Mouse (Mus musculus) embryo, embryonic 10.5 days (tissue): Measurements from ENCODE around the gene Sox18.

ENCODE experiments used
- DNase-seq: peaks from one replicate; pipeline ENCODE4 v3.0.0-alpha.2; 2015; ENCODE audit warnings: low spot score

Sox18 gene

GRCm38 (mm10) chr2:181646626-181647472 is 24.6 kb downstream of the Sox18 start:
- no peak for DNase-seq

- DNase-seq: no peak
Observed at GRCm38 (mm10) chr2:181645666-181646065, 25.8 kb downstream of the Sox18 start.

GRCm38 (mm10) chr2:181644361-181644760 is 27.1 kb downstream of the Sox18 start:
- DNase-seq: peak; percentile 68

GRCm38 (mm10) chr2:181635865-181636264 is 35.6 kb downstream of the Sox18 start:
- no peak for DNase-seq

- no peak for DNase-seq
Observed at GRCm38 (mm10) chr2:181632624-181633023, 38.8 kb downstream of the Sox18 start.

- DNase-seq: no peak
Observed at GRCm38 (mm10) chr2:181628471-181628870, 43.0 kb downstream of the Sox18 start.

- peak; percentile 34 for DNase-seq
Observed at GRCm38 (mm10) chr2:181623401-181623800, 48.0 kb downstream of the Sox18 start.
